Mouse (Mus musculus) kidney, postnatal 4 days (tissue): ENCODE measurements around the gene Zfp853.

Source experiments
- DNase-seq, 2 experiments: peaks; one replicate each; pipeline ENCODE4 v3.0.0; 2021; ENCODE audit warnings: mixed read lengths in 2 of 2

The Zfp853 gene

GRCm38 (mm10) chr5:143293404-143293803, at the start of gene Zfp853:
Gene Zfp853 (minus strand): TSS chr5:143293623.
- peak; percentile 52 to 62 for DNase-seq

- no peak for DNase-seq
Observed at GRCm38 (mm10) chr5:143339603-143340002, 46.2 kb upstream of the Zfp853 start.

GRCm38 (mm10) chr5:143336559-143336958, 43.1 kb upstream of the Zfp853 start:
- no peak for DNase-seq

- no peak for DNase-seq
Observed at GRCm38 (mm10) chr5:143335089-143335460, 41.7 kb upstream of the Zfp853 start.

GRCm38 (mm10) chr5:143334418-143335088, 41.1 kb upstream of the Zfp853 start:
- no peak for DNase-seq

GRCm38 (mm10) chr5:143333872-143334271, 40.4 kb upstream of the Zfp853 start:
- DNase-seq: peak; percentile 85 to 88

- DNase-seq: peak; percentile 96 to 97
Observed at GRCm38 (mm10) chr5:143328690-143329495, 35.5 kb upstream of the Zfp853 start, which contains the start of gene Zdhhc4. Gene Zdhhc4 (minus strand): TSS chr5:143329256.

GRCm38 (mm10) chr5:143317288-143317610, 23.8 kb upstream of the Zfp853 start:
- DNase-seq: peak; percentile 52 to 61

GRCm38 (mm10) chr5:143316605-143317287, 23.3 kb upstream of the Zfp853 start:
- DNase-seq: no peak

- no peak for DNase-seq
Observed at GRCm38 (mm10) chr5:143315514-143315888, 22.1 kb upstream of the Zfp853 start.

GRCm38 (mm10) chr5:143314730-143315513, 21.5 kb upstream of the Zfp853 start, which contains the start of gene E130309D02Rik:
Gene E130309D02Rik (minus strand): TSS chr5:143315360.
- DNase-seq: peak; percentile 95 to 96

- no peak for DNase-seq
Observed at GRCm38 (mm10) chr5:143314183-143314729, 20.8 kb upstream of the Zfp853 start.

- peak; percentile 90 for DNase-seq
Observed at GRCm38 (mm10) chr5:143311886-143312285, 18.5 kb upstream of the Zfp853 start.

GRCm38 (mm10) chr5:143309916-143310315, 16.5 kb upstream of the Zfp853 start:
- no peak for DNase-seq

- DNase-seq: no peak
Observed at GRCm38 (mm10) chr5:143308825-143309224, 15.4 kb upstream of the Zfp853 start.

- DNase-seq: no peak
Observed at GRCm38 (mm10) chr5:143304251-143304650, 10.8 kb upstream of the Zfp853 start.

- DNase-seq: peak; percentile 48 to 60
Observed at GRCm38 (mm10) chr5:143301296-143301695, 7.9 kb upstream of the Zfp853 start.

- DNase-seq: peak; percentile 81
Observed at GRCm38 (mm10) chr5:143299686-143300085, 6.3 kb upstream of the Zfp853 start.

GRCm38 (mm10) chr5:143298391-143298790, 5.0 kb upstream of the Zfp853 start:
- DNase-seq: no peak

GRCm38 (mm10) chr5:143297986-143298385, 4.6 kb upstream of the Zfp853 start:
- DNase-seq: peak; percentile 53 to 54

- no peak for DNase-seq
Observed at GRCm38 (mm10) chr5:143295330-143295729, 1.9 kb upstream of the Zfp853 start.

- no peak for DNase-seq
Observed at GRCm38 (mm10) chr5:143294862-143295261, 1.4 kb upstream of the Zfp853 start.
